Mouse (Mus musculus) hematopoietic multipotent progenitor cell, adult 10-12 weeks (in vitro differentiated cells): ENCODE data around the gene Stn1. TPM values are rescaled to one million over a fixed set of nuclear protein-coding genes. Genes with fewer than 3 reads are reported as not detected.

Experiments
- polyA plus RNA-seq: library from polyadenylated mRNA; stranded (reverse); fragments of >175 nt; gene quantifications from 2 replicates; pipeline ENCODE4 v1.2.3, GENCODE M21; 2012; ENCODE audit warnings: low replicate concordance

The Stn1 gene
- polyA plus RNA-seq = 6.8 and 10.6 TPM in 2 replicates

GRCm38 (mm10) chr19:47537300-47537792 lies at the start of gene Stn1:
Gene Stn1 (minus strand): TSS chr19:47537507.

GRCm38 (mm10) chr19:47579225-47579787 lies 42.0 kb upstream of the Stn1 start, which contains the start of gene Slk:
Gene Slk (plus strand): TSS chr19:47579678.

GRCm38 (mm10) chr19:47464304-47465241 lies 72.7 kb downstream of the Stn1 start, which contains the start of gene Sh3pxd2a:
Gene Sh3pxd2a (minus strand): TSS chr19:47464401.

Other genes starting within 250 kb of the Stn1 start
- gene Sh3pxd2a, start 73.1 kb downstream of the Stn1 start, polyA plus RNA-seq = 25.4 and 42.6 TPM in 2 replicates
- gene Slk, start 42.2 kb upstream of the Stn1 start, polyA plus RNA-seq = 10.3 and 13.6 TPM in 2 replicates
- gene Col17a1, start 154.6 kb upstream of the Stn1 start, polyA plus RNA-seq = 2.3 and 7.0 TPM in 2 replicates
- gene Sfr1, start 194.2 kb upstream of the Stn1 start, polyA plus RNA-seq = 5.1 and 8.9 TPM in 2 replicates